Mouse (Mus musculus) CD4-positive, CD25-positive, alpha-beta regulatory T cell (primary cell): Measurements from ENCODE around the gene Dgkq. TPM values are rescaled to one million over a fixed set of nuclear protein-coding genes. Genes with fewer than 3 reads are reported as not detected.

Experiments
- polyA plus RNA-seq: library from polyadenylated mRNA; unstranded; fragments of 100-300 nt; shearing (Covaris generic); gene quantifications from one replicate; pipeline ENCODE4 v1.2.1, GENCODE M21; 2017

Dgkq gene
- polyA plus RNA-seq, result 20.9 TPM

GRCm38 (mm10) chr5:108668977-108669936 lies at the start of gene Dgkq:
Dgkq (minus strand) TSS chr5:108669672.

GRCm38 (mm10) chr5:108692271-108692670 lies 22.8 kb upstream of the Dgkq start, which contains the start of gene Fgfrl1:
Fgfrl1 (plus strand) TSS chr5:108692382.

GRCm38 (mm10) chr5:108675251-108675816 lies 5.9 kb upstream of the Dgkq start, which contains the start of gene Slc26a1:
Slc26a1 (minus strand) TSS chr5:108675569.

GRCm38 (mm10) chr5:108659698-108660631 lies 9.5 kb downstream of the Dgkq start, which contains the start of gene Idua:
Idua (plus strand) TSS chr5:108660331.

GRCm38 (mm10) chr5:108629634-108630483 lies 39.6 kb downstream of the Dgkq start, which contains the start of the genes Gak and Tmem175:
Gak (minus strand) TSS chr5:108629755.
Tmem175 (plus strand) TSS chr5:108629770.

Other genes with a start within 250 kb of the Dgkq start
- gene Atp5k, start 235.2 kb downstream of the Dgkq start, polyA plus RNA-seq, result 173 TPM
- not detected for gene Mfsd7a, start 220.8 kb downstream of the Dgkq start, polyA plus RNA-seq
- 13.6 TPM for gene Pcgf3, start 208.4 kb downstream of the Dgkq start, polyA plus RNA-seq
- gene Cplx1, start 119.6 kb downstream of the Dgkq start, polyA plus RNA-seq, result not detected
- 162 TPM for gene Gak, start 39.9 kb downstream of the Dgkq start, polyA plus RNA-seq
- gene Tmem175, start 39.9 kb downstream of the Dgkq start, polyA plus RNA-seq, result 42.9 TPM
- gene Idua, start 9.3 kb downstream of the Dgkq start, polyA plus RNA-seq, result 47.9 TPM
- 0.13 TPM for gene Slc26a1, start 5.9 kb upstream of the Dgkq start, polyA plus RNA-seq
- 1.8 TPM for gene Fgfrl1, start 22.7 kb upstream of the Dgkq start, polyA plus RNA-seq
- gene Rnf212, start 105.3 kb upstream of the Dgkq start, polyA plus RNA-seq, result not detected
- gene Tmed11, start 125.7 kb upstream of the Dgkq start, polyA plus RNA-seq, result not detected
- not detected for gene Vmn2r8, start 139.2 kb upstream of the Dgkq start, polyA plus RNA-seq
- not detected for gene Vmn2r9, start 182.9 kb upstream of the Dgkq start, polyA plus RNA-seq